Mouse (Mus musculus) ES-Bruce4 (cell line): ENCODE results near the gene Tlnrd1. TPM values are rescaled to one million over a fixed set of nuclear protein-coding genes. Genes with fewer than 3 reads are reported as not detected.

Source experiments
- H3K27ac ChIP-seq: 2 replicates; pipeline ENCODE4 v1.5.1; 2012; ENCODE audit warnings: low read length, inconsistent platforms; ENCODE audit not compliant: insufficient read depth
- H3K27me3 ChIP-seq: 2 replicates; pipeline ENCODE4 v1.6.1; 2012; ENCODE audit warnings: mild to moderate bottlenecking, low read length, inconsistent platforms; ENCODE audit not compliant: control insufficient read depth, poor library complexity, insufficient read depth, severe bottlenecking
- H3K36me3 ChIP-seq: 2 replicates; pipeline ENCODE4 v1.6.1; 2012; ENCODE audit warnings: inconsistent platforms, mild to moderate bottlenecking, low read length, moderate library complexity; ENCODE audit not compliant: control insufficient read depth, poor library complexity, insufficient read depth, severe bottlenecking
- H3K4me1 ChIP-seq: one replicate; pipeline ENCODE4 v1.8.1; 2011; ENCODE audit warnings: low read length; ENCODE audit not compliant: control insufficient read depth, insufficient read depth
- H3K4me3 ChIP-seq: 2 replicates; pipeline ENCODE4 v1.5.1; 2011; ENCODE audit warnings: low read depth, mild to moderate bottlenecking, low read length
- H3K9ac ChIP-seq: 2 replicates; pipeline ENCODE4 v1.6.1; 2012; ENCODE audit warnings: low read depth, mild to moderate bottlenecking, inconsistent platforms; ENCODE audit not compliant: poor library complexity, severe bottlenecking
- H3K9me3 ChIP-seq: replicated peaks from 2 replicates; pipeline ENCODE4 v1.6.1; 2012; ENCODE audit warnings: mild to moderate bottlenecking, low read length, inconsistent platforms; ENCODE audit not compliant: control insufficient read depth, poor library complexity, insufficient read depth, severe bottlenecking
- CTCF ChIP-seq: IDR thresholded peaks from one replicate; pipeline ENCODE4 v1.8.1; 2011; ENCODE audit warnings: low read depth, low read length
- EP300 ChIP-seq: IDR thresholded peaks from 2 replicates; pipeline ENCODE4 v1.6.1; 2011; ENCODE audit warnings: low read depth, low read length; ENCODE audit not compliant: insufficient read depth
- POLR2A ChIP-seq: IDR thresholded peaks from one replicate; pipeline ENCODE4 v1.8.1; 2011; ENCODE audit warnings: low read length; ENCODE audit not compliant: insufficient read depth
- polyA plus RNA-seq: library from polyadenylated mRNA; stranded (reverse); fragments of >200 nt; gene quantifications from 2 replicates; pipeline ENCODE4 v1.2.4, GENCODE M21; 2011; ENCODE audit warnings: low read depth; ENCODE audit not compliant: missing spikeins, insufficient read depth, insufficient read length

The Tlnrd1 gene
- polyA plus RNA-seq, 1 experiment, result 17.8 TPM

DNA sequence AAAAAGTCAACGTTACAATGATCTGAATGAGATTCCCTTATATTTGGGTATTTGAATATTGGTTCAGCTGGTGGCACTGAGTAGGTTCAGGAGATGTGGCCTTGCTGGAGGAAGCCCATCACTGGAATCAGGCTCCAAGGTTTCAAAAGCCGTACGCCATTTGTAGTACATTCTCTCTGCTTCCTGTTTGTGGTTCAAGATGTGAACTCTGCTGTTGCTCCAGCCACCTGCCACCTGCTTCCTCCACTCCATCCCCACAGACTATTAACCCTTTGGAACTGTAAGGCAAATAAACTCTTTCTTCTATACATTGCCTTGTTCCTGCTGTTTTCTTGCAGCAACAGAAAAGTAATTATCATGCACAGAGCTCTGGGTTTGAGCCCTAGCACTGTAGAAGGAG lies 27.8 kb upstream of the Tlnrd1 start:
- H3K27me3 ChIP-seq, result no peaks in the 10 kb centered on the region
- H3K27ac ChIP-seq, result no peak overlapping the region
- H3K4me1 ChIP-seq, result no peaks in the 10 kb centered on the region
- H3K9ac ChIP-seq, result no peak overlapping the region
- H3K9me3 ChIP-seq, result no peaks in the 10 kb centered on the region
- no peak overlapping the region for H3K4me3 ChIP-seq
- no peaks in the 10 kb centered on the region for H3K36me3 ChIP-seq
- TF ChIP-seq POLR2A, result no peak
- TF ChIP-seq EP300, result no peak
- TF ChIP-seq CTCF, result no peak

DNA sequence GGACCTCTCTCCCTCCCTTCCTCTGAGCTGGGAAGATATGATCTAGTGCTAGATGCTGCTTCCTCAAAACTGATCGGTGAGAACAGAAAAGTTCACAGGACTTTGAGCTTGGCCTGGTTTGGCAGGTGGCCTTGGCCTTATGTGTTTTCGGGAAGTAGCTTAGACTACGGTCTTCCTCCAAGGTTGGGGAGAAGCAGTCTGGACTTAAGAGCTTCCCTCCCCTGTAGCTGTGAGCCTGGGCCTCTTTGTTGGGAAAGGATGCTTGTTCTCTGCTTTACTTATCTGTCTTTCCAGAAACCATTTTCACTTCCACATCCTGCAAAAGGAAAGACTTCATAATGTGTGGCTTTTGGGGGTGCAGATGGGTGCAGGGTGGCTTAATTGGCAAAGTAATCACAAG lies 20.7 kb upstream of the Tlnrd1 start:
- Histone ChIP-seq H3K36me3 (0 out of 2 replicates have a peak, but pooled peaks cover 4% of the 10 kb centered on the region), H3K9me3 (no peaks in the 10 kb centered on the region), H3K9ac (no peak overlapping the region), H3K4me3 (no peak overlapping the region), H3K27ac (no peak overlapping the region), H3K27me3 (no peaks in the 10 kb centered on the region), H3K4me1 (no peaks in the 10 kb centered on the region)
- TF ChIP-seq POLR2A, result no peak
- no peak for TF ChIP-seq EP300
- no peak for TF ChIP-seq CTCF

DNA sequence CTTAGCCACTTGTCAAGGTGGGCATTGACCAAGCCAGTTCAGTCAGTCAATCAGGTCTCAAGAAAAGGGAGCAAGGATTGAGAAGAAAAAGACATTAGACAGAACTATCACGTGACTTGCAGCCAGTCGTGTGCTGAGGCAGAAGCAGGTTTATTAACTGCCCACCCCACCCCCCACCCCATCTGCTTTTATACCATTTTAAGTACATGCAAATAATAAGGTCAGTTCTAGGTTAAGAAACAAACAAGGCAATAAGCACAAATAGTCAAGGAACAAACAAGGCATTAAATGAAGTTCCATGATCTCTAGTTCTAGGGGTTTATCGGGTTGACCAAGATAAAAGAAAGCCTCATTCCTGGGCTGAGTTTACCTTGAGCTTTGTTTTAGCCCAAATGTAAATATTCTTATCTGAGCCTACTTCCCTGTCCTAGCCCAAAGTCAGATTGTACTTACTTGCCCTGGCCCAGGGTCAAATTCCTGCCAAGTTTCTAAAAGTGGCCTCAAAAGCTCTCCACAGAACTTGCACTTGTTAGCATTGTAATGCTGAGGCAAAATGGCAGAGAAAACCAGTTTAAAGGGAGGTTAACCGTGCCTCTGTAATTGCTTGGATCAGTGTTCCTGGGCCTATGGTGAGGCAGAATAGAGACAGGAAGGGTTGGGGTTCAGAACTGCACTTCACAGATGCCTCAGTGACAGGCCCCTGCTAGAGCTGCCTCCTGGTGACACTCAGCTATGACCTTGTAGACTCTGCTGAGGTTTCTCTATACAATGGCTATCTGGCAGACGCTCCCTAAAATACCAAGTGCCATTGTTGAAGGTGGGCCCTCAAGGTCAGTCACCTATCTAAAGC lies 18.4 kb upstream of the Tlnrd1 start:
- no peaks in the 10 kb centered on the region for H3K27me3 ChIP-seq
- H3K27ac ChIP-seq, result peak overlapping the region; percentile 84
- H3K9me3 ChIP-seq, result no peaks in the 10 kb centered on the region
- TF ChIP-seq POLR2A, result no peak
- 0 out of 2 replicates have a peak, but pooled peaks have one; percentile 10 for TF ChIP-seq EP300
- no peaks in the 10 kb centered on the region for H3K4me1 ChIP-seq
- H3K4me3 ChIP-seq, result no peak overlapping the region
- H3K9ac ChIP-seq, result no peak overlapping the region
- H3K36me3 ChIP-seq, result peaks cover 21% of the 10 kb centered on the region

DNA sequence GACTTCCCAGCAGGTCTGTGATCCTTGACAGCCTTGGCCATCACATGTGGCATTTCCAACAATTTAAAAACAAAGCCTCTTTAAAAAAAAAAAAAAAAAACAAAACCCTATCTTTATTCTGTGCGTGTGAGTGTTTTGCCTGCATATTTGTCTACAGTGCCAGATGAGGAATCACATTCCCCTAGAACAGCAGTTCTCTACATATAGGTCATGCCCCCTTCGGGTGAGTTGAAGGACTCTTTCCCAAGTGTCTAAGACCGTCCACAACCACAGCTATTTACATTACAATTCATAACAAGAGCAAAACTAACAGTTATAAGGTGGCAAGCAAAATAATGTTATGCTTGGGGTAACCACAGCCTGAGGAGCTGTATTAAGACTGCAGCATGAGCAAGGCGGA lies 17.3 kb upstream of the Tlnrd1 start:
- no peaks in the 10 kb centered on the region for H3K4me1 ChIP-seq
- H3K9me3 ChIP-seq, result no peaks in the 10 kb centered on the region
- H3K27ac ChIP-seq, result no peak overlapping the region
- H3K27me3 ChIP-seq, result no peaks in the 10 kb centered on the region
- H3K9ac ChIP-seq, result no peak overlapping the region
- no peak overlapping the region for H3K4me3 ChIP-seq
- H3K36me3 ChIP-seq, result peaks cover 28% of the 10 kb centered on the region
- no peak for TF ChIP-seq CTCF
- no peak for TF ChIP-seq EP300
- TF ChIP-seq POLR2A, result no peak

DNA sequence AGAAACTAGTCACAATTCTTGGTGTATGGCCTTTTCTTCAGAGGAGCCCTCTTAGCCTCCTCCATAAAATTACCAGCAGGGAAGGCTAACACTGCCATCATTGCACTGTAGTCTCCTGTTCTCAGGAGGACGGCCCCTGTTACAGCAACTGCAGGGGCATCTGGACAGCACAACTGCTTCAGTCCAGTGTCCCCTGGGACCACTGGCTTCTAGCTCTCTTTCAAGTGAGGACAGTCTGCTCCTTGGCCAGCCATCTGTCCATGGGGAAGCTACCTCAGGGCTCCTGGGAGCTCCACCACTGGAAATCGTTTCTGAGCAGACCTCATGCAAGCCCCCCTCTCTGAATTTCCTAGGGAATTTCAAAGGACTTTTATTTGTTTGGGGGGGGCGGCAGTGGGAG lies 16.4 kb upstream of the Tlnrd1 start:
- Histone ChIP-seq H3K4me3 (no peak overlapping the region), H3K9ac (no peak overlapping the region), H3K9me3 (no peaks in the 10 kb centered on the region), H3K36me3 (peaks cover 34% of the 10 kb centered on the region), H3K27me3 (no peaks in the 10 kb centered on the region), H3K4me1 (no peaks in the 10 kb centered on the region), H3K27ac (no peak overlapping the region)
- TF ChIP-seq EP300 (no peak), CTCF (no peak), POLR2A (no peak)

DNA sequence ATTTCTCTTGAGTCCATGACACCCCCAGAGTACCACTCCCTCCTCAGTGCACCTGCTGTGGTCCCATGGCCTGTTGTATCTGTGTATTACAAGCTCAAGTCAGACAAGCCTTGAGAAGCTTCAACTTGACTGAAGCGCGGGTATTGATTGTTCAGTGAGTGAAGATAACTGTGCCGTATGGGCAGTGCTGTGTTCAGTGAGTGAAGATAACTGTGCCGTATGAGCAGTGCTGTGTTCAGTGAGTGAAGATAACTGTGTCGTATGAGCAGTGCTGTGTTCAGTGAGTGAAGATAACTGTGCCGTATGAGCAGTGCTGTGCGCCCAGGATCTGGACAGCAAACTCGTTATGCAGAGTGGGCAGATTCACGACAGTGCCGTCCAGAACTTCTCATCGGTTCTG lies 14.2 kb upstream of the Tlnrd1 start:
- Histone ChIP-seq H3K4me3 (no peak overlapping the region), H3K9me3 (no peaks in the 10 kb centered on the region), H3K36me3 (peaks cover 43% of the 10 kb centered on the region), H3K9ac (no peak overlapping the region), H3K27me3 (no peaks in the 10 kb centered on the region), H3K4me1 (no peaks in the 10 kb centered on the region), H3K27ac (no peak overlapping the region)
- TF ChIP-seq EP300 (no peak), CTCF (no peak), POLR2A (no peak)
